Mouse (Mus musculus): ENCODE measurements at regions not wholly inside any gene's neighbourhood (a gene's known extent, or its start where the extent isn't known, plus 50 kb on each side); places are given as distances from the start of the nearest gene placed in this dataset.

DNA sequence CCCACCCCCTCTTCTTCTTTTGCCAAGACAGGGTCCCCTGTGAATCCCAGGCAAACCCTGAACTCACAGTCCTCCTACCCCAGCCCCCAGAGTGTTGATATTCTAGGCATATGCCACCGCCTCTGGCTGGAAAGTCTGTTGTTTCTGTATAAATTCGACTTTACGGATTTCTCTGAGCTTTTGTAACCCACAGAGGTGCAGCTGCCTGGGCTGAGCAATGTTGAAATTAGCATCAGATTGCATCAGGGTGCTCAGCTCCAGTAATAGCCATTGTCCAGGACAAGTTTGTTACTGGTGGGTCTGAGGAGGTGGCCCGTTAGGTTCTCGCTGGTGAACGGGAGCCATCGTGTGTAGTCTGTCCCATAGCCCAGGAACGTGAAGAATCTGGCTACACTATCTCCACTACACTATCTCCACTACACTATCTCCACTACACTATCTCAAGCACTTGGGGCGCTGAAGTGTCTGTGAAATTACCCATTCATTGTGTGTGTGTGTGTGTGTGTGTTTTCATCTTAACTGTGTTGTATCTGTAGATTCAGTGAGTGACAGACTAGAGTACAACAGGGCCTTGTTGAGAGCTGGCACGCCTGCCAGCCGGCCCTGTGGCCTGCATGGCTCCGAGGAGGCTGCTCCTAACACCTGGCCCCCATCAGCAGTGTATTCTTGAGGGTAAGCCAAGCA, 92.4 kb upstream of the Hnrnpk start:
- DNase-seq: no peak

DNA sequence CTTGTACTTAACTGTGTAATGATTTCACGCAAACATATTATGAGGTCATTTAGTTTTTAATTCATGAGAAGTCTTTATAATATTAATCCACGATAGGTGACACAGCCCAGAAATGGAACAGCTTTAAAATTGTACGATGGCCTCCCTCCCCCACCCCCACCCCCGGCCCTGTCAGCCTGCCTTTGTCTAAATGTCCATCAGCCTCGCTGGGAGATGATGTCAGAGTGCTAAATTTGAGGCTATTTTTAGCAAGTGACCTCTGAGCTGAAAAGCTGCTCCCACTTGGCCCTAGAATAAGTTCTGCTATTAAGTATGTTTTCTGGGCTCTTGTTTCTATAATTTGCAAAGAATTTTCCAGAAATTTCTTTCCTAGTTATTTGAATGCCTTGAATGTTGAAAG, 91.6 kb upstream of the Hnrnpk start:
- no peak for DNase-seq

DNA sequence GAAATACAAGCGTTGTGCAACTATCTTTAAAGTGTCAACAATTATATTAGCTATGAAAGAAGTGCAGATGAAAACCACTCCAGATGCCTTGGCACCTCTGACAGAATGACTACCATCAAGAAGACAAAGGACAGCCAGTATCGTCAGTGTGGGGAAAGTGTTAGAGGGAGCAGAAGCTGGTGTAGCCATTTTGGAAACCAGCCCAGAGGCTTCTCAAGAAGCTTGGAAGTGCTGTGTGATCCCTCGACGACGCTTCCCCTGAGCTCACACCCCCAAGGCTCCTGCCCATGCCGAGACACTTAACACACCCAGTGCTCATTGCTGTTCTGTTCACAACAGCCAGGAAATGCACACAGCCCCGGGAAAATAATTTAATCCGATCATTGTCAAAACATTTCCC, 87.7 kb upstream of the Hnrnpk start:
- no peak for DNase-seq

DNA sequence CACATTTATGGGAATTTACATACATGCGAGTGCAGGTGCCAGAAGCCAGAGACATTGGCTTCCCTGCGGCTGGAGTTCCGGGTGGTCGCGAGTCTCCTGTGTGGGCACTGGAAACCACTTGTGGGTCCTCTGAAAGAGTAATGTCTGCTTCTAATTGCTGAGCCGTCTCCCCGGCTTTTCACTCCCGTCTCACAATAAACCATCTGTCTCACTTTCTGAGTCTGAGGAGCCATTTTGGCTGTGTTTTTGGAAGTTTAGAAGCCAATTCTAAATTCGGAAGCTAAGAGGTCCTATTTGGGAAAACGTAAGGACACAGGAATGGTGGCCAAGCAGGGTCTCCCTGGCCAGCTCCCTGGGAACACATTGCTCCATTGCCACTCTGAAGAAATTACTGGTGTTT, 81.9 kb upstream of the Hnrnpk start:
- no peak for DNase-seq

DNA sequence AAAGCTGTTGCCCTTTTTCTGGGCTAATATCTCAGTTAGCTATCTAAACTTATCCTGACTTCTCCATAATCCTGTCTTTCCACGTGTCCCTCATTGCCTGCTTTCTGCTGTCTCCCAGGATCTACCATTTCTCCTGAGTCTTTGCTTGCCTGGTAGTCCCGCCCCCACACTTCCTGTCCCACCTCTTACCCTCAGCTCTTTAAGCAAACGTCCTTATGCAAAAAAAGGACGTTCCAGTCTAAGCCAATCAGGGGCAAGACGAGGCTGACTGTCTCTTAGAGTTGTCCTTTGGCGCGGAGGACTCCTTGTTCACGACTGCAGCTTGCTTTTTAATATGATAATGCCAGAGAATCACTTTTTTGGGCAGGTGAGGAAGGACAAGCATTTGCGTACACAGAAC, 79.6 kb upstream of the Hnrnpk start:
- no peak for DNase-seq

DNA sequence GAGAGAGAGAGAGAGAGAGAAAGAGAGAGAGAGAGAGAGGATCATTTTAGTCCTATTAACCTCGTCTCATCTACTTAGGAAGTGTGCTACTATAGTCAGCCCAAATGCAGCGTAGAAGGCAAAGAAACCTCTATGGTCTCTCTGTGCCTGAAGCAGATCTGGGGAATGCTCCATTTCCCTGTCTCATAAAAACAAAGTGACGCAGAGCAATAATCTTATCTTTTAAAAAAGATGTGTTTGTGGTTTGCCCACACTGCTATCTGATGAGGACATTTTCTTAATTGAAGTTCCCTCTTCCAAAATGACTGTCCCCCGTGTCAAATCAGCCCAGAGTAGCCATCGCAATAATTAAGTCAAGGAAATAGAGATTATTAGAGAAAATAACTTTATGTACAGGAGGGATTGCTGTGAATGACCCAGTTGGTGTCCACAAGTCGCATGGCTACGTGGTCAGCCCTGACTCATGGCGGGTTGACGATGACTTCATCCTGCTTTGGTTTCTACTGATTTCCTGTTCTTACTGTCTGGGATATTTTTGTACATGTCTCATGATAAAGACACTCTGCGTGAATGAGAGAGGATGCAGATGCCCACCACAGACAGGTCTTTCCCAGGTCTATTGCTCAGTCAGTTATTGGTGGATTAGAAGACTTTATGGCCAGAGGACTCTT, 77.9 kb upstream of the Hnrnpk start:
- no peak for DNase-seq

DNA sequence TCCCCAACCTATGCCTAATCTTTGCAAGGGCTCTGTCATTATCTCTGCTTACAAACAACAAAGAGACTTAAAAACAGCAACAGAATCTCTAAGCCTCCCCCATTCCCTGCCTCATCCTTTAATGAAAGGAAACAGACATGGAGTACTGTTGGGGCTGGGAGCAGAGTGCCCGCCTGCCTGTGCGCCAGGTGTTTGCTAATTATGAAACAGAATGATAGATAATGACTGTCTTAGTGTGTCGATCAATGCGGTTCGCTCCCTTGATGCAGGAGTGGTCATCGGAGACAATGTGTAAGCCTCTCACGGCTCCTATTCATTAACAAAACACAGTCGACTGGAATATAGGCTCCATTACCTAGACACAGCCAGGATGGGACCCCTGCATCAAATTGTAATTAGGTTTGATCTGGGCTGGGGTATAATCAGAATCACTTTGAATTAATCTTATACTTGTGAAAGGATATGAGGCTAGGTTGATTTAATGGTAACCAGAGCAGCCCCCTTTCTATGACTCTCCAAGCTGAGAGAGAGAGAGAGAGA, 77.3 kb upstream of the Hnrnpk start:
- DNase-seq: no peak

DNA sequence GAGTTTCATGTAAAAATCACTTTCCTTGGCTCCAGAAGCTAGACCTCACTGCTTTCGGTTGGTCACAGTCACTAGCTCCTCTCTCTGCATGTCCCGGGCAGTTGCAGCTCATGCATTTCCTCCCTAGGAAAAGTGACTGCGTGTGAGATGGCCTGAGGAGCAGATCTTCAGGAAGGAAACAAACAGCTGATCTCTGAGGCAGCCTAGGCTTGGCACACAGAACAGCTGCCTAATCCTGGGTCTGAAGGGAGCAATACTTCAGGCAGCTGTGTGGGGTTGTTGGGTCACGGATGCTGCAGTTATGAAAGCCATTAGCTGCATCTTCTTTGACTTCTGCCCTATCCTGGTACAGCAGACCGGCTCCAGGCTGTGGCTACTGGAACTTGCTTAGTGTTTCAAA, 75.3 kb upstream of the Hnrnpk start:
- DNase-seq: peak in 1 of 2 experiments; percentile 27

DNA sequence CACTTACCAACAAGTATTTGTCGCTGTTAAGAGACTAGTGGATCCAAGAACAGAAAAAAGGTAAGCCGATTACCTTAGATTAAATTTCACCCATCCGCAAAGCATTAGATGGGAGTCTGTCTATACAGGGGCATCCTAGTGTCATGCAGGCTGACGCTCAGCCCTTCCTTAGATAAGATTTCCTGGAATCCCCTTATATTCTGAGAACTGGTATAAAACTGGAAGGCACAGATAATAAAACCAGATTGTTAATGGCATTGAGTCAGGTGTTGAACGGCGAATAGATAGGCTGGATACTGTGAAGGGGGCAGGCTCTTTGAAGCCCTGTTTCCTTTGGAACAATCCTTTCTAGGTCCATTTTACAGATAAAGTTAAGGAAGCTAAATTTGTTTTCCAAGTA, 74.1 kb upstream of the Hnrnpk start:
- no peak for DNase-seq

DNA sequence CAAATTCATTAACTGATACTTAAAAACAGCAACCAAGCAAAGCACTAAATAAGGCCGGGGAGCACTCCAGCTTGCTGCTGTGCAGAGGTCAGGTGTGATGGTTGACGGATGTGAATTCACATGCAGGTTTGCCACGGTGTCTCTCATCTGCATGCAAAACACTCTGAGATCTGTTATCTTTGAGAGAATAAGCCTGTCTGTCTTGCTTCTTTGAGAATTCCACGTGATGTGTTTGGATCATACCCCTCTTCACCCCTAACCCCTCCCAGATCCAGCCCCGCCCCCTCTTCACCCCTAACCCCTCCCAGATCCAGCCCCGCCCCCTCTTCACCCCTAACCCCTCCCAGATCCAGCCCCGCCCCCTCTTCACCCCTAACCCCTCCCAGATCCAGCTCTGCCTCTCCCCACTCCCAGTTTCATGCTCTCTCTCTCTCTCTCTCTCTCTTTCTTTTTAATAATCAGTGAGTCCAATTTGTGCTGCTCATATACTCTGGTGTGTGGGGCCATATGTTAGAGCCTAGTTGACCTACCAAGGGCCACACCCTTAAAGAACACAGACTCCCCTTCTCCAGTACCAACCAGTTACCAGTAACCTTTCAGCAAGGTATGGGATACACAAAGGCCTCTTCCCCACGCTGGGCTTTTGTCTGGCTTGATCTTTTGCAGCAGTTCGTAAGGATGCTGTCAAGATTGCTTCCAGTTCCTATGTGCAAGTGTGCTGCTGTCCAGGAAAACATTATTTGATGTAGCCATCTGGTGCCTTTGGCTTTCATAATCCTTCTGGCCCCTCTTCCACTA, 73.1 kb upstream of the Hnrnpk start:
- DNase-seq: no peak

DNA sequence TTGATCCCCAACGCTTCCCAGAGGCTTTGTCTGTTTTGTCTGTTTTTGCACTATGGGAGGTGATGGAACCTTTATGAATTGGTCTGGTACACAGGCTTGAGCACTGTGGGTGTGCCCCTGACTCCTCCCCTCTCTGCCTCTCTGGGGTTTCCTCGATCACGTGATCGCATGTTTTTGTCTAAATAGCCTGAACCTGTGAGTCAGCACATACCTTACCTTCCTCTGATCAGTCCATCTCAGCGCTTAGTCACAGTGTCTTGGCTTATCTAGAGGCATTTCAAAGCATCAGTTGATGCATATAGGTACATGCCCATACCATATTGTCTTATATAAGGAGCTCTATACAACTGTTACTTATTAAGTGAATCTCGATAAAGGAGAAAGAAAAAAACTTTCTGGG, 72.4 kb upstream of the Hnrnpk start:
- DNase-seq: no peak

DNA sequence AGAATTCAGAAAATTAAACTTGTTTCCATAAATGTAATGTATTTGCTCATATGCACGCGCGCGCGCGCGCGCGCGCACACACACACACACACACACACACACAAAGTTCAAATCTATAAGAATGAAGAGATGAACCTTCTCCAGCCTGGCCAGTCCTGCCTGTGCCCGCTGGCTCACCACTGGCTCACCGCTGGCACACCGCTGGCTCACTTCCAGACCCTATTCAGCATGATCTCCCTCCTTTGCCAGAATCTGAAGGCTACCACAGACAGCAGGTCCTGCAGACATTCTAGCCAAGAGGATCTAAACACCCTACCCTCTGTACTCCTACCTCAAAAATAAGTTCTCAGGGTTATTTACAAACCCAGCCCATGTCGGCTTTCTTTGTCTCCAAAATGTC, 69.3 kb upstream of the Hnrnpk start:
- DNase-seq: no peak

DNA sequence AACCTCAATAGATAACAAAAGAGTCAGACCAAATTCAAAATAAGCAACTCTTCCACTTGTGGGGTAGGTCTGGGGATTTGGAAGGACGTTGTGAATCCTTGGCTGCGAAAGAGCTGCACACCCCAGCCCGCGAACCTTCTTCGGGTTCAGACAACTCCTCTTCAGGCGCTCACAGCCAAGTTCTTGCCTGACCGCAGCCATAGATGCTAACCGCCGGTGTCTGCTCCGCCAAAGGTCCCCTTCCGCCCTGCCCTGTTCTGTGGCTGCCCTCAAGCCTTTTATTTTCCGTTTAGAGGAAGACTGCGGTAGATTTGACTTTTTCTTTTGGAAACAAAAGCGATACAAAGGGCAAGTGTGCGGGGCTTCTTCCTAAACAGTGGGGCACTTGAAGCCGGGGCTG, 68.6 kb upstream of the Hnrnpk start:
- peak in 1 of 2 experiments; percentile 11 for DNase-seq

DNA sequence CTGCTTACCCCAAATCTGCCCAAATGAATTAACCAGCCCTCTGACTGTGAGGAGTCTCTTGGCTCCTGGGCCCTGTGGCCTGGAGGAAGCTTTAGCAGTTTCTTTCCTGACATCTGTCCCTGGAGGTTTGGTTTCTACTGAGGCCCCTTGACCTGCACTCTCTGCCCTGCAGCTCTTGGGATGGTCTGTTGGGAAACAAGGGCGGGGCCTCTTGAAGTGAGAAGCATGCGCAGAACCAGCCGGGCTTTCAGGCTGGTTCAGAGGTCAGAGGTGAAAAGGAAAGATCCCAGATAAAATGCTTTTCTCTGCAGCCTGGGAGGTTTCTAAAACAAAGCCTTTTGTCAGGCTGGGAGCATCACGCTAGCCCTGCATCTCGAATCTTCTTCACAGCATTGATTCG, 66.6 kb upstream of the Hnrnpk start:
- DNase-seq: no peak

DNA sequence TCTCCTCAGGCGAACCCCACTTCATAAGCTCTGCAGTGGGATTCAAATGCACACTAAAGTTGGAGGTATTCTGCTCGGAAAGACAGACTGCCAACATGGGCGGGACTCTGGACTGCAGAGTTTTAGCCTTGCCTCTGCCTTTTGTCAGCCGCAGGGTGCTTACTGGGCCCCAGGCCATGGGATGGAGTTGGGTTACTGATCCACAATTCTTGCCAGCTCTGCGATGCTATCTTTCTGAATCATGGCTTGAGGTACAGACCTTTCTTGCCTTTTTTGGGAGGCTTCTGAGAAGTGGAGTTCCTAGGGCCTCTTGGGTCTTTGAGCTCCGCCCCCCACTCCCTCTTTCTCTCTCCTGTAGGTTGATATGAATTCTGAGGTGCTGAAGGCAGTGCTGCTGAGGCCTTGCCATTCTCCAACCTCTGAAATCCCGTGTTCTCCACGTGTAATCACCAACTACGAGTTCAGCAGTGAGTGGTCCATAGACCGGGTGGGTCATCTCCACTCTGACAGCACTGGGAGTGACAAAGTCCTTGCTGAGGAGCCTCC, 64.0 kb upstream of the Hnrnpk start:
- DNase-seq: no peak

DNA sequence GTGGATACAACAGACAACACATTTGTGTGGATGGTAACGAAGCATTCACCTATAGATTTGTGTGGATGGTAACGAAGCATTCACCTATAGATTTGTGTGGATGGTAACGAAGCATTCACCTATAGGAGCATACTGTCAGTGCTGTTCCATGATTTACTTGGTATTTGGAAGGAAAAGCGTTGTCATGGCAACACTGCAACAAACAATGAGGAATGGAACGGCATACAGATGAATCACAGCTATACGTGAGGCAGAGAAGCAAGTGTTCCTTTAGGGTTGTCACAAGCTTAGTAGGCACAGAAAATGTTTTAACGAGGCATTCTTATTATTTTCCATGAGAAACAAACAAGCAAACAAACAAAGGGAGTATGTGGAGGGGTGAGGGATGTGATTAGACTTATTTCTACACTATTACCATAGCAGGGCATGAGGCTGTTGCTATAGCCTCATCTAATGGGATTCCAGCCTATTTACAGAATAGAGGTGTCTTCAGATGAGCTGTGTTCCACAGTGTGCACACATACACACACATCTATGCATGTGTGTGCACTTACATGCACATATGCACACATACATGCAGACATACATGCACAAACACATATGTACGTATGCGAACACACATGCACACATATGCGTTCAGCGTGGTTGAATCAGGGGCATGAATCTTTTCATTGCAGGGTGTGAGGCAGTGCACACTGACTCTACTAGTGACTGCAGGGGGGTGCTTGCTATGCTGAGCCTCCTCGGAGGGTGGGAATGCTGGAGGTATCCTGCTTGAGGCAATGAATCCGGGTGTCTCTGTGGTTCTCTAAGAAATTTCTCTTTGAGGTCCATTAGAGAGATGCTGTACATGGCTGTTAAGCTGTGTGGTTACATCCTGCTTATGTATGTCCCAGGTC, 62.3 kb upstream of the Hnrnpk start:
- no peak for DNase-seq
